Mouse (Mus musculus) embryonic facial prominence, embryonic 13.5 days (tissue): Measurements from ENCODE around the gene Dlk2. TPM values are rescaled to one million over a fixed set of nuclear protein-coding genes. Genes with fewer than 3 reads are reported as not detected.

Experiments
- ATAC-seq: fragments of 200-750 bp; cut with Nextera tagmentation; 2 replicates; pipeline ENCODE4 v1.8.0; 2017; ENCODE audit warnings: low read depth; ENCODE audit not compliant: insufficient number of reproducible peaks, insufficient read depth, low FRiP score, low TSS enrichment
- H3K27ac ChIP-seq: fragments of 300-500 bp; sonication (generic); 2 replicates; pipeline ENCODE4 v1.5.1; 2015; ENCODE audit warnings: moderate library complexity, mild to moderate bottlenecking, inconsistent platforms
- H3K27me3 ChIP-seq: fragments of 300-500 bp; sonication (generic); 2 replicates; pipeline ENCODE4 v1.6.1; 2015; ENCODE audit warnings: mild to moderate bottlenecking, inconsistent platforms
- H3K36me3 ChIP-seq: fragments of 300-500 bp; sonication (generic); 2 replicates; pipeline ENCODE4 v1.6.1; 2015; ENCODE audit warnings: mild to moderate bottlenecking, inconsistent platforms
- H3K4me1 ChIP-seq: fragments of 300-500 bp; sonication (generic); 2 replicates; pipeline ENCODE4 v1.6.1; 2015; ENCODE audit warnings: inconsistent platforms
- H3K4me2 ChIP-seq: fragments of 300-500 bp; sonication (generic); 2 replicates; pipeline ENCODE4 v1.6.1; 2015; ENCODE audit warnings: moderate library complexity, mild to moderate bottlenecking, inconsistent platforms
- H3K4me3 ChIP-seq: fragments of 300-500 bp; sonication (generic); 2 replicates; pipeline ENCODE4 v1.5.1; 2015; ENCODE audit warnings: mild to moderate bottlenecking, inconsistent platforms
- H3K9ac ChIP-seq: fragments of 300-500 bp; sonication (generic); 2 replicates; pipeline ENCODE4 v1.6.1; 2015; ENCODE audit warnings: mild to moderate bottlenecking, inconsistent platforms
- H3K9me3 ChIP-seq: fragments of 300-500 bp; sonication (generic); 2 replicates; pipeline ENCODE4 v1.6.1; 2016; ENCODE audit warnings: inconsistent platforms
- WGBS: fragments of 180-500 bp; shearing (Covaris S2); methylation state at CpG from one replicate; pipeline ENCODE4 v1.1.7; 2015; ENCODE audit warnings: mixed read lengths; 5-methylcytosine and 5-hydroxymethylcytosine counted together
- polyA plus RNA-seq: library from polyadenylated mRNA; unstranded; fragments of >200 nt; fragmentation: Nextera tagmentation; extraction: Ambion mirVana; gene quantifications from 2 replicates; pipeline ENCODE4 v1.2.1, GENCODE M21; 2015

Gene Dlk2
- polyA plus RNA-seq = 7.8 and 8.6 TPM in 2 replicates

GRCm38 (mm10) chr17:46297364-46298219, at the start of gene Dlk2:
Gene Dlk2 (plus strand): TSS chr17:46297421.
- Histone ChIP-seq H3K27ac (no peak within 1 kb of the TSS), H3K4me3 (peak within 1 kb of the TSS; percentile 65), H3K9ac (peak within 1 kb of the TSS; percentile 73), H3K36me3 (no peaks in the 10 kb centered on the region), H3K4me1 (peaks cover 18% of the 10 kb centered on the region), H3K9me3 (no peaks in the 10 kb centered on the region), H3K27me3 (peaks cover 70% of the 10 kb centered on the region), H3K4me2 (peak within 1 kb of the TSS; percentile 99)
- under 1% methylated on average over 83 of the region's 86 CpGs for WGBS
- peak; percentile 12; the same call in 1 of the 2 replicates for ATAC-seq

GRCm38 (mm10) chr17:46247512-46248188, 49.6 kb upstream of the Dlk2 start, which contains the start of the genes Polr1c and Yipf3:
Gene Polr1c (minus strand): TSS chr17:46248054.
Gene Yipf3 (plus strand): TSS chr17:46248080.
- peak; percentile 83 for ATAC-seq
- Histone ChIP-seq H3K27ac (peak within 1 kb of the TSS; percentile 80), H3K9me3 (no peaks in the 10 kb centered on the region), H3K4me3 (peak within 1 kb of the TSS; percentile 91), H3K4me1 (peaks cover 26% of the 10 kb centered on the region), H3K4me2 (peak within 1 kb of the TSS; percentile 74), H3K27me3 (no peaks in the 10 kb centered on the region), H3K9ac (peak within 1 kb of the TSS; percentile 97), H3K36me3 (peaks cover 76% of the 10 kb centered on the region)
- WGBS = under 1% methylated on average over 53 of the region's 53 CpGs

GRCm38 (mm10) chr17:46248189-46248522, 49.1 kb upstream of the Dlk2 start:
- peak; percentile 22; the same call in 1 of the 2 replicates for ATAC-seq
- H3K27ac ChIP-seq = peak overlapping the region; percentile 80
- under 1% methylated on average over 37 of the region's 37 CpGs for WGBS

GRCm38 (mm10) chr17:46251174-46251573, 46.0 kb upstream of the Dlk2 start:
- no peak for ATAC-seq
- peaks cover 44% of the 10 kb centered on the region for H3K36me3 ChIP-seq
- no peak overlapping the region for H3K4me3 ChIP-seq
- H3K27ac ChIP-seq = no peak overlapping the region
- H3K4me1 ChIP-seq = peaks cover 37% of the 10 kb centered on the region
- no peaks in the 10 kb centered on the region for H3K9me3 ChIP-seq
- no peak overlapping the region for H3K9ac ChIP-seq
- 80% methylated on average over 7 of the region's 7 CpGs for WGBS
- no peak overlapping the region; the same call in 1 of the 2 replicates for H3K4me2 ChIP-seq
- H3K27me3 ChIP-seq = peaks cover 22% of the 10 kb centered on the region

More at GRCm38 (mm10) chr17:46248189-46248522, 49.1 kb upstream of the Dlk2 start:
- H3K9me3 ChIP-seq = no peaks in the 10 kb centered on the region
- H3K4me3 ChIP-seq = peak overlapping the region; percentile 91
- H3K4me1 ChIP-seq = peaks cover 28% of the 10 kb centered on the region
- peak overlapping the region; percentile 74 for H3K4me2 ChIP-seq
- H3K36me3 ChIP-seq = peaks cover 71% of the 10 kb centered on the region
- no peaks in the 10 kb centered on the region for H3K27me3 ChIP-seq
- peak overlapping the region; percentile 97 for H3K9ac ChIP-seq

GRCm38 (mm10) chr17:46252571-46253451, 44.4 kb upstream of the Dlk2 start:
- peaks cover 27% of the 10 kb centered on the region for H3K4me1 ChIP-seq
- no peak overlapping the region for H3K27ac ChIP-seq
- H3K4me2 ChIP-seq = peak overlapping the region; percentile 100
- no peaks in the 10 kb centered on the region for H3K9me3 ChIP-seq
- 58% methylated on average over 14 of the region's 14 CpGs for WGBS
- ATAC-seq = no peak
- peak overlapping the region; percentile 74; the same call in 1 of the 2 replicates for H3K9ac ChIP-seq
- peak overlapping the region; percentile 71; the same call in 1 of the 2 replicates for H3K4me3 ChIP-seq
- H3K27me3 ChIP-seq = peaks cover 27% of the 10 kb centered on the region
- H3K36me3 ChIP-seq = peaks cover 55% of the 10 kb centered on the region

GRCm38 (mm10) chr17:46253452-46254084, 43.7 kb upstream of the Dlk2 start, which contains the start of gene Lrrc73:
Gene Lrrc73 (plus strand): TSS chr17:46253531.
- Histone ChIP-seq H3K9me3 (no peaks in the 10 kb centered on the region), H3K4me3 (peak within 1 kb of the TSS; percentile 71), H3K4me2 (peak within 1 kb of the TSS; percentile 100), H3K4me1 (peaks cover 26% of the 10 kb centered on the region), H3K27ac (no peak within 1 kb of the TSS), H3K27me3 (peaks cover 27% of the 10 kb centered on the region), H3K36me3 (peaks cover 63% of the 10 kb centered on the region), H3K9ac (peak within 1 kb of the TSS; percentile 74)
- peak; percentile 79 for ATAC-seq
- 2% methylated on average over 45 of the region's 48 CpGs for WGBS

- Histone ChIP-seq H3K27ac (no peak overlapping the region), H3K27me3 (peaks cover 27% of the 10 kb centered on the region), H3K4me1 (peaks cover 21% of the 10 kb centered on the region), H3K9me3 (no peaks in the 10 kb centered on the region), H3K4me3 (peak overlapping the region; percentile 71), H3K4me2 (peak overlapping the region; percentile 100), H3K9ac (peak overlapping the region; percentile 74), H3K36me3 (peaks cover 67% of the 10 kb centered on the region)
- 0 out of 2 replicates have a peak, but pooled peaks have one; percentile 1 for ATAC-seq
- under 1% methylated on average over 53 of the region's 54 CpGs for WGBS
These were observed 43.1 kb upstream of the Dlk2 start for GRCm38 (mm10) chr17:46254106-46254505.

GRCm38 (mm10) chr17:46255147-46255546, 42.1 kb upstream of the Dlk2 start:
- no peak for ATAC-seq
- 22% methylated on average over 6 of the region's 6 CpGs for WGBS
- H3K4me3 ChIP-seq = 0 out of 2 replicates have a peak overlapping the region, but pooled peaks have one; percentile 6
- peak overlapping the region; percentile 100; the same call in 1 of the 2 replicates for H3K4me2 ChIP-seq
- peaks cover 27% of the 10 kb centered on the region for H3K27me3 ChIP-seq
- peaks cover 12% of the 10 kb centered on the region for H3K4me1 ChIP-seq
- no peaks in the 10 kb centered on the region for H3K9me3 ChIP-seq
- no peak overlapping the region for H3K9ac ChIP-seq
- no peak overlapping the region for H3K27ac ChIP-seq
- peaks cover 67% of the 10 kb centered on the region for H3K36me3 ChIP-seq

- ATAC-seq = no peak
- Histone ChIP-seq H3K4me3 (no peak overlapping the region), H3K9me3 (no peaks in the 10 kb centered on the region), H3K27ac (no peak overlapping the region), H3K9ac (no peak overlapping the region), H3K4me1 (peaks cover 7% of the 10 kb centered on the region), H3K27me3 (peaks cover 27% of the 10 kb centered on the region), H3K4me2 (no peak overlapping the region), H3K36me3 (peaks cover 75% of the 10 kb centered on the region)
- 90% methylated on average over 30 of the region's 30 CpGs for WGBS
These were observed 38.8 kb upstream of the Dlk2 start for GRCm38 (mm10) chr17:46258279-46259053.

GRCm38 (mm10) chr17:46259675-46260074, 37.5 kb upstream of the Dlk2 start:
- H3K4me3 ChIP-seq = no peak overlapping the region
- ATAC-seq = no peak
- no peaks in the 10 kb centered on the region for H3K9me3 ChIP-seq
- H3K4me2 ChIP-seq = no peak overlapping the region
- no peaks in the 10 kb centered on the region; the same call in 1 of the 2 replicates for H3K4me1 ChIP-seq
- WGBS = 91% methylated on average over 17 of the region's 17 CpGs
- no peak overlapping the region for H3K27ac ChIP-seq
- H3K27me3 ChIP-seq = peaks cover 19% of the 10 kb centered on the region
- H3K36me3 ChIP-seq = peaks cover 87% of the 10 kb centered on the region
- H3K9ac ChIP-seq = no peak overlapping the region
